Mouse (Mus musculus) kidney, postnatal 25 days (tissue): ENCODE data around the gene Gm17349.
A peak's percentile ranks its signal among the peaks of the same experiment; 100 is the strongest.
"Not testable (repeated sequence)": the region's sequence is repeated elsewhere in the genome, so short reads cannot be mapped to it uniquely, and the experiment has no call there.

Experiments used
- DNase-seq, 2 experiments: peaks; one replicate each; pipeline ENCODE4 v3.0.0; 2021; ENCODE audit warnings: mixed read lengths in 2 of 2

Gene Gm17349

DNA sequence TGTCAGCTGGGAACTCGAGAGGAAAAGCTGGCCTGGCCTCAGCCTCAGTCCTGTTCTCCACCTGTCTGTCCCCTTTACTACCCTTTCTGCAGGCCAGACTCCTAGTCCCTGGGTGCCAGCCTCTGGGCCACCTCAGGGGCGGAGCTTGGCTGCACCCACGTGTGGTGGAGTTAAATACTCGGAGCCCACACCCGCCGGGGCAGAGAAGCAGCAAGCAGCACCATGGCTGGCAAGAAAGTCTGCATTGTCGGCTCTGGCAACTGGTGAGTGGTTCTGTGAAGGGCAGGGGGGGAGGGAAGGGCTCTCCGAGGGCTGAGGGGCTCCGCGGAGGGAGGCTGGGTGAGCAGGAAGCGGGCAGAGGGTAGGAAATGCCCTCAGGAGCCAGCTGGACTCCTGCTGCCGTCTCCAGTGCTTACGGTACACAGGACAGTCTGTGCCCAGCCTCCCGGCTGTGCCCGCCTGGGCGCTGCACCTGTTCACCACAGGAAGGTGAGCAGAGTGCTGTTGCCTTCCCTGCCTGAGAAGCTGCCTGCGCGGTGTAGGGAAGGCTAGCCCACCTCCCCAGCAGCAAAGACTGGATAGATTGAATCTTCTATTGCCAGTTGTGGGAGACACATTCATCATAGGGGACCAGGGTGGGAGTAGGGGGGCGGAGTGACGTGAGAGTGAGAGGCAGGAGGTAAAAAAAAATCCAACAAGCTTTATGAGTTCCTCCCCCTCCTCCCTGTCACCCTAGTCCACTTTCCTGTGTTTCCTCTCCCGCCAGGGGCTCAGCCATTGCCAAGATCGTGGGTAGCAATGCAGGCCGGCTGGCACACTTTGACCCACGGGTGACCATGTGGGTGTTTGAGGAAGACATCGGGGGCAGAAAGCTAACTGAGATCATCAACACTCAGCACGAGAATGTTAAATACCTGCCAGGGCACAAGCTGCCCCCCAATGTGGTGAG lies 12.4 kb upstream of the Gm17349 start, which contains the start of gene Gpd1:
TSS of gene Gpd1 (plus strand) at position 130 of the 949 bp plus-strand sequence.
- peak; percentile 84 to 93 for DNase-seq

GRCm38 (mm10) chr15:99716814-99717213 lies 11.5 kb upstream of the Gm17349 start:
- DNase-seq: peak in 1 of 2 experiments; percentile 39

DNA sequence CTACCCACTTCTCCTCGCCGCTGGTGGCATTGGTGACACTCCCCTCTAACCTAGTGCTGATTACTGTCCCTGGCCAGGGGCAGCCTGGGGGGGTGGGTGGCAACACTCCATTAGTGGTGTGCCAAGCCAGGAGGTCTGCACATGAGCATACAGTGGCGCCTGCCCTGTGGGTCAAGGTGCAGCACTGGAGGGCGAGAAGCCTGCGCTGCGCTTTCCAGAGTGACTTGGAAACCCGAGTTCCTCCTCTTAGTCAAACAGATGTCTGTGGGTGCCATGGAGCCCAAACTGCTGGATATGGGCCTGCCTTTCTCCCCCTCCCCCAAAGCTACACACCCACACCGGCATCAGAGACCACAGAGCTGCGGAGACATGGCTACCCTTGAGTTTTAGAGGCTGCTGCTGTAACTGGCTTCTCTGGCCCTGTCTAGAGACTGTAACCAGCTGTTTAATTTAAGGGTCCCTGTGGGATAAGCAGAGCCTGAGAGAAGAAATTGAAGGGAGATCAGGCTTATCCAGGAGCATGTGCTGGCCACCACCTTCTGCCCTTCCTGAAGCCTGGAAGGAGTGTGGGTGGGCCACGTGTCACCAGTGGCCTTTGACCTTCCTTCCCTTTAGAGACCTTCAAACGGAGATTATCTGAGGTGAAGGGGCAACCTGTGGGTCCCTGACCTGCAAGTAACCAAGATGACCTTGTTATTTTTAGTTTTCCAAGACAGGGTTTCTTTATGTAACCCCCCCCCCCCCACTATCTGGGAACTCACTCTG lies 10.9 kb upstream of the Gm17349 start:
- DNase-seq: peak; percentile 71 to 91

DNA sequence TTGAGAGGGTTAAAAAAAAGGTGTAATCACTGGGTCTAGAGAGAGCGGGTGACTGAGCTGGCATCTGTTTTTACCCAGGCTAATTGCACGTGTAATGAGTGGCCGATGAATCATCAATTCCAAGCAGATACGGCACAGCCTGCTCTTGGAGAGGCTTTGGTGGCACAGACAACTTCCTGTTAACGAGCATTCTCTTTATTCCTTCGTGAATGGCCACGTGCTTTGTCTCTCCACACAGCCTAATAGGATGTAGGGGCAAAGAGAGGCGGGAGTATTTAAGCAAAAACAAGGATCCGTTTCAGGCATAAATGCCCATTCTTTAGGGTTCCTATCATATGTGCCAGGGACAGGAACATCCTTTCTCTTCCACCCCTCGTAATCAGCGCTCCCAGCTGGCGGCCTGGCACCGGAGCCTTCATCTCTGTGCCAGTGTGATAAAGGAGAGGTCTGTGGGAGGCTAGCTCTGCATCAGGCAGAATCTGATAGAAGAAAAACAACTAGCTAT lies 10.1 kb upstream of the Gm17349 start:
- peak in 1 of 2 experiments; percentile 38 for DNase-seq

DNA sequence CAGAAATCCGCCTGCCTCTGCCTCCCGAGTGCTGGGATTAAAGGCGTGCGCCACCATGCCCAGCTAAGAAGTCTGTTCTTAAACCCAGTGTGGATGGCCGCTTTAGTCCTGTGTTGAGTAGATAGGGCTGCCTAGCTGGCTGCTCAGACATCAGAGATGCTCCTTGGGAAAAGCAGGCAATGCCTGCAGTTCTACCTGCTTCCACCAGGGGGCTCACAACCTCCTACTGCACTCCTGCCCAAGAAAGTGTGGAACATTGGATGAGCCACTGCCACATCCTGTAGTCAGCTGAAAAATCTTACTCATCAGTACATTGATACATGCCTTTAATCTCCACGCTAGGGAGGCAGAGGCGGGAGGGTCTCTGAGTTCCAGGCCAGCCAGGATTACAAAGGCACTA lies 9.6 kb upstream of the Gm17349 start:
- peak; percentile 86 to 87 for DNase-seq

GRCm38 (mm10) chr15:99714206-99714605 lies 8.9 kb upstream of the Gm17349 start:
- DNase-seq: peak in 1 of 2 experiments; percentile 68

DNA sequence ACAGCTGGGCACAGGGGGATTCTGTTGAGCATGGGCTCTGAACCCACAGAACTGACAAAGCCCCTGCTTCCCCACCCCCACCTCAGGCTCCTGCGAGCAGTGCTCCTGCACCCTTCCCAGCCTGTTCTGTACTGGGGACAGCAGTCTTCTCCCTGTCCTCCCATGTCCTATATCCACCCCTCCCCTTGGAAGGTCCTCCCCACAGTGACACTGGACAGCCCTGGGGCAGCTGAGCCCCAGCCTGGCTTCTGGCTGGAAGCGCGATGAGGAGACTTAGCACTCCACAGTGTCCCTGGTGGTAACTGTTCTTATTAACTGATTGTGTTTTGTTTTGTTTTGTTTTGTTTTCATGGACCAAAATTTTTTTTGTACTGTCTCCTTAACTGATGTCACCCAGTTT lies 8.3 kb upstream of the Gm17349 start:
- DNase-seq: no peak

DNA sequence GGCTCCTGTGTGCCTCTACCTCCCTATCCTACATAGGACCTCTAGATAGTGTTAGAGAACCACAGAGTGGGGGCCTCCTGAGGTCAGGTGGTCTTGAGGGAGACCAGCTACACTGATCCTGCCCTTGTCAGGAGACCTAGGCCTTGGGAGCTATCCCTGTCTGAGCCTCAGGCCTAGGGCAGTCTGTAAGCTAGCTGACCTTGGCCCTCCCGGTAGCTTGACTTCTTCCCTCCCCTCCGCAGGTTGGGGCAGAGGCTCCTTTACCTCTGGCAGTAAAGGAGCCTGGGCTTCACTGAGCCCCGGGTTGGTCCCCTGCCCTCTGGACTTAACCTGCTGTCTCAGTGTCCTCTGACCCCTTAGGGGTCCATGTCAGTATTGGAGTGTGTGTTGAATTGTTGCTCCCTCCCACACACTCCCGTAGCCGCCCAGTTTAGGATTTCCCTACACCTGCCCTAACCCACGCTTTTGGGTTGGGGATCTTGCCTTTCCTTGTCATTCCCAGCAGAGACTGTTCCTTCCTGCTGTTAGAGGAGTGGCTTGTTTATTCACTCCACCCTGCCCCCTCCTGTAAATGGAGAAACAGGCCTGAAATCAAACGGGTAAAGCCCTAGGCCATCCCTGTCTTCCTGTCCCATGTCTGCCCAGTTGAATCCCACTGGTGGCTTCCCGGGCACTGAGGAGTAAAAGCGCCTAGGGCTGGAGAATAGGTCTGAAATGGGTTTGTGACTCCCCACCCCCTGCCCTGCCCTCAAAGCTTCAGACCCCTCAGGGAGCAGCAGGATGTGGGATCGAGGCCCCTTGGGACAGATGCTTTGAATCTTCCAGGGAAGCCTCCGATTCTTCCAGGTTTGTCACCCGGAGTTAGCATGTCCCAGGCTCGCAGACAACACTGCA lies 7.6 kb upstream of the Gm17349 start:
- DNase-seq: peak in 1 of 2 experiments; percentile 67

GRCm38 (mm10) chr15:99711491-99711890 lies 6.2 kb upstream of the Gm17349 start:
- no peak for DNase-seq

DNA sequence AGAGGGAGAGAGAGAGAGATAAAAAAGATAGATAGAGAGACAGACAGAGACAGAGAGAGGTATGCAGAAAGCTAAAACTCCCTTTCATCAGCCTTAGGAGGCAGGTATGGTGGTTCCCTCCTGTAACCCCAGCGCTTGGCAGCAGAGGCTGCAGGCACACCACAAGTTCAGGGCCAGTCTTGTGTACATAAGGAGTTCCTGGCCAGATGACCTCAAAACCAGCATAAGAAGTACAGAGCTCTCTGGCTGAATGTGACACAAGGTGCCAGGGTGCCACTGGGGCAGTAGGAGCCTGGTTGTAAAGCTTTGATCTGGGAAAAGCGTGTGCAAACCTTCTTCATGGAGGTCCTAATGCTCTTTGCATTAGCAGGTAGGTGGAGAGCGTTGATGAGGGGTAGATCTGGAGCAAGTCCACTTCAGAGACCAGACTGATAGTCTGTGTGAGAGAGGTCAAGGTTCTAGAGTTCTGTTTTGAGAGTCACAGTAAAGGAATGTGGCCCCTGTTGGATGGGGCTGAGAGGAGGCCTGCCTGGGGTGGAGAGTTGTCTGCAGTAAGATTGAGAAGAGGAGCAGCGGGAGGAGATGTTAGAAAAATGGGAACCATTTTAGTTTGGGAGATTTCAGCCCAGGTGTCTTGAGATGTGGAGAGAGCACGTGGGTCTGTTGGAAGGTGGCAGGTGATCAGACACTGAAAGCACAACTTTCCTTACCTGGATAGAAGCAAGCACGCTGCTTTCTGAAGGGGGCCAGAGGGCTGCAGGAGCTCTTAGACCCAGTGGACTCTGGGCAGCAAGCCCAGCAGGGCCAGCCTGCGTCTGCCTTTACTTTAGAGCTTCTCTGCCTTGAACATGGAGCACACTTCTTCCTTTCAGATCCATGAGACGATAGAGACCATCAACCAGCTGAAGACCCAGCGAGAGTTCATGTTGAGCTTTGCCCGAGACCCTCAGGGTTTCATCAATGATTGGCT lies 5.2 kb upstream of the Gm17349 start:
- peak in 1 of 2 experiments; percentile 60 for DNase-seq

DNA sequence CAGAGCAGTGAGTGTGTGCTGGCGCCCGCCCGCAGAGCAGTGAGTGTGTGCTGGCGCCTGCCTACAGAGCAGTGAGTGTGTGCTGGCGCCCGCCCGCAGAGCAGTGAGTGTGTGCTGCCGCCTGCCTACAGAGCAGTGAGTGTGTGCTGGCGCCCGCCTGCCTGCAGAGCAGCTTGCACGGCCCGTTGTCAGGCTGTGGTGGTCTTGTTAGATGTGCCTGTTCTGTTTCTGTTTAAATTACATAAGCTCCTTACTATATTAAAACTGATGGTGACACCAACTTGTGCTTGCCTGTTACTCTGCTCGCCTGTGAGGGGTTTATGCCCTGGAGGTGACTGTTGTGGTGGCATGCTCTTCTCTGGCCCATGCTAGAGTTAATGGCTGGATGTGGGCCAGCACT lies 2.9 kb upstream of the Gm17349 start:
- no peak for DNase-seq

DNA sequence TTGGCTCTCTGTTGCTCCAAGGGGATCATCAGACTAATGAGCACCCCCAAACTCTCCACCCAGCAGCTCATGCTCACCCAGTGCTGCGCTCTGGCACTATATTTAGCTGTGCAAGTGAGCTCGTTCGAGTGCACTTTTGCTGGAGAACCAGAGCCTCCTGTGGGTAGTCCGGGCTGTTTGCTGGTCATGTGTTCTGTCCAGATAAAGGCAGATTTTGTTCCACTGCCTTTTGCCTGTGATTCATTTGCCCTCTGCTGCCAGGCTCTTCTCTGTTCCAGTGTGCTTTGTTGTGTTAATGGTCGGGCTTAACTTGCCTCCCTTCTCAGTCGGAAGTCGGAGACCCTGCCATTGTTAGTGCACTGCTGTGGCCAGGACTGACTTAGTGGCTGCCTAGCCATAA lies 409 bp downstream of the Gm17349 start:
- no peak for DNase-seq

DNA sequence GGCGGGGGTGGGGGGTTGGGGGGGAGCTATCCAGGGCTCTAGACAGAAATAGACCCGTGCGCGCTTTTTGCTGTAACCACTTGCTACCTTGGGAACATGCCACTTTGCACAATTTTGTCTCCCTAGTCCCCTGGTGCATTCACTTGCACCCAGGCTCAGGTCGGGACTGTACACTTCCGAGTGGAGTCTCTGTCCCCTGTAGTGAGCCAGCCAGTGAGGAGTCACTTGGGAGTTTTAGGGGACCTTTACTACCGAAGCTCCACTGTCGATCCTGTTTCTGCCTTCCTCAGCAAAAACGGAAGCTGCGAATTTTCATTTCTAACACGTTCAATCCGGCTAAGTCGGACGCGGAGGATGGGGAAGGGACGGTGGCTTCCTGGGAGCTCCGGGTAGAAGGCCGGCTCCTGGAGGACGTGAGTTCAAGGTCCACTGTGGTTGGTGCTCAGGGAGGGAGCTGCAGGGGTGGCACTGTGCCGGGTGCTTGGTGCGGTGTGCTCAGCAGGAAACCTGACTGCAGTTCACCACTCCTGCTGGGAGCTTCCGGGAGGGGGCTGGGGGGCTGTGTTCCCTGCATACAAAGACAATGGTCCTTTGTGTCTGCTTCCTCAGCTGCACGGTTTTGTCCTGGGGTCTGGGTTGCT lies 1.1 kb downstream of the Gm17349 start:
- DNase-seq: peak; percentile 79 to 91

DNA sequence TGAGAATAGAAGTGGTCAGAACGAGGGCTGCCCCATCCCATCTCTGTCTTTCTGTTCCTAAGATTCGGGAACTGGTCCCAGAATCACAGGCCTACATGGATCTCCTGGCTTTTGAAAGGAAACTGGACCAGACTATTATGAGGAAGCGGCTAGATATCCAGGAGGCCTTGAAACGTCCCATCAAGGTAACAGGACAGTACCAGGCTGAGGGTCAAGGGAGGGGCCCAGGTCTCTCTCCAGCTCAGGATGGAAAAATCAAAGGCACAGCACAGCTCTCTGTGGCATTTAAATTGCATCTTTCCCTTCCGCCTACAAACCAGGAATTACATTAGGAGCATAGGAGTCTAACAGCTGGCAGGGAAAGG lies 1.6 kb downstream of the Gm17349 start:
- DNase-seq: no peak

- no peak for DNase-seq
These were observed 2.2 kb downstream of the Gm17349 start for GRCm38 (mm10) chr15:99703104-99703503.

GRCm38 (mm10) chr15:99701999-99702900 lies 3.0 kb downstream of the Gm17349 start, which contains the start of gene Smarcd1:
Gene Smarcd1 (plus strand): TSS chr15:99702129.
- DNase-seq: peak; percentile 95

DNA sequence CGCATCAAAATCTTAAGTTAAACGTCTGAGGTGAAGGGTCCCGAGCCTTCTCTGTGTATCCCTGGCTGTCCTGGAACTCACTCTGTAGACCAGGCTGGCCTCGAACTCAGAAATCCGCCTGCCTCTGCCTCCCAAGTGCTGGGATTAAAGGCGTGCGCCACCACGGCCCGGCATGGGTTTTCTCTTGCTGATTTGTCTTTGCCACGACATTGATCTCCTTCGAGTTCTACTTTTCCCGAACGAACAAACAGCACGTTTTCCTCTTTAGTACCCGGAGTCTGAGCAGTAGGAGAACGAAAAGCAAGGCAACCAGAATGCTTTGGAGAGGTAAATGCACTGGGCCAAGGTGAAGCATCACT lies 3.7 kb downstream of the Gm17349 start:
- not testable (repeated sequence) for DNase-seq

- peak; percentile 39 to 76 for DNase-seq
These were observed 4.8 kb downstream of the Gm17349 start for GRCm38 (mm10) chr15:99700219-99701106.
